Mouse (Mus musculus): ENCODE data around the gene Snx19.

GRCm38 (mm10) chr9:30450834-30451233, 23.9 kb downstream of the Snx19 start:
- TF ChIP-seq CTCF (IDR thresholded peaks at IDR 0.05; ENCODE audit: low read depth) (no peak), EP300 (IDR thresholded peaks at IDR 0.05; ENCODE audit: low read depth) (no peak)
